Mouse (Mus musculus) kidney, adult 10 weeks (tissue): ENCODE data around the gene Il20ra. TPM values are rescaled to one million over a fixed set of nuclear protein-coding genes. Genes with fewer than 3 reads are reported as not detected.

Experiments
- polyA plus RNA-seq: library from polyadenylated mRNA; stranded (reverse); fragments of 350-450 nt; fragmentation: Illumina TruSeq; extraction: RNeasy Lipid Tissue Mini Kit (QIAGEN cat#74804); gene quantifications from one replicate; pipeline ENCODE4 v1.2.3, GENCODE M21; 2014; ENCODE audit warnings: low read depth, low replicate concordance

The Il20ra gene
- not detected for polyA plus RNA-seq

GRCm38 (mm10) chr10:19712421-19712836 lies at the start of gene Il20ra:
Gene Il20ra (plus strand): TSS chr10:19712570.

Other genes with a start within 250 kb of the Il20ra start
- gene Ifngr1, start 120.6 kb upstream of the Il20ra start, polyA plus RNA-seq: 48.8 TPM
- not detected for gene Il22ra2, start 90.6 kb upstream of the Il20ra start, polyA plus RNA-seq
- not detected for gene Slc35d3, start 138.9 kb downstream of the Il20ra start, polyA plus RNA-seq
- gene Pex7, start 195.1 kb downstream of the Il20ra start, polyA plus RNA-seq: 61.4 TPM
- gene Map3k5, start 221.9 kb downstream of the Il20ra start, polyA plus RNA-seq: 36.6 TPM